Mouse (Mus musculus) liver (tissue): ENCODE measurements around the gene Fndc3b.

Experiments used
- DNase-seq: peaks from one replicate; pipeline ENCODE4 v3.0.0-alpha.2; 2020; ENCODE audit warnings: mixed read lengths

Gene Fndc3b

GRCm38 (mm10) chr3:27616421-27617236, 94.5 kb downstream of the Fndc3b start:
- DNase-seq: no peak

GRCm38 (mm10) chr3:27615479-27615878, 95.6 kb downstream of the Fndc3b start:
- DNase-seq: no peak

DNA sequence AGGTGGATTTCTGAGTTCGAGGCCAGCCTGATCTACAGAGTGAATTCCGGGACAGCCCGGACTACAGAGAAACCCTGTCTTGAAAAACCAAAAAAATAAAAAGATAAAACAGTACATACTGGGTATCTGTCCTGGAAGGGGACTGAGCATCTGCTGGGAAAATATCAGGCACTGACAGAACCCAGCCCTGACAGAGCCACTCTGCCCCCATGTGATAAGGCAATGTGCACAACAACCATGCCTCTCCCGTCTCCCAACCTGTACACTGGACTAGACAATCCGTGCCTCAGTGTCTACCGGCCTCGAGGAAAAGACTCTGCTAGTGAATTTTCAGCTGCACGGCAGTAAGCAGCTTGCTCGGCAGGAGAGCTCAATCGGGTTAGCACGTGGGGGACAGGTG, 97.3 kb downstream of the Fndc3b start:
- DNase-seq: no peak

- no peak for DNase-seq
Observed at GRCm38 (mm10) chr3:27613011-27613410, 98.1 kb downstream of the Fndc3b start.

DNA sequence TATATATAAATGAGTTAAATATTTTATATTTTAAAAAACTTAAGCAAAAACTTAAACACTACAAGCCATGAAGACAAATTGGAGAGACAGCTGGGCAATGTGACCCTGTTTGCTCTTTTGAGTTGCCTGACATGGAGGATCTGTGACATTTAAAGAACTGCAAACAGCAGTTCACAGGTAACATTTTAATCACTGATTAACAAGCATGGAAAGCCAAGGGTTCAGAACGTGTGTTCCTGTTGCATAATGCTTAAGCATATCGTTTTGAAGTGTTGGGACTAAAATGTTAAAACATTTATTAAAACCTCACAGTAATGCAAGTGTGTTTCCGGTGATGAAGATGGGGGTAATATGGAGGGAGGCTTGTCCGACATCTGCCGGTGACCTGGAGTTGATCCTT, 99.1 kb downstream of the Fndc3b start:
- DNase-seq: no peak

GRCm38 (mm10) chr3:27610547-27610946, 100.6 kb downstream of the Fndc3b start:
- no peak for DNase-seq

GRCm38 (mm10) chr3:27610089-27610488, 101.0 kb downstream of the Fndc3b start:
- no peak for DNase-seq

DNA sequence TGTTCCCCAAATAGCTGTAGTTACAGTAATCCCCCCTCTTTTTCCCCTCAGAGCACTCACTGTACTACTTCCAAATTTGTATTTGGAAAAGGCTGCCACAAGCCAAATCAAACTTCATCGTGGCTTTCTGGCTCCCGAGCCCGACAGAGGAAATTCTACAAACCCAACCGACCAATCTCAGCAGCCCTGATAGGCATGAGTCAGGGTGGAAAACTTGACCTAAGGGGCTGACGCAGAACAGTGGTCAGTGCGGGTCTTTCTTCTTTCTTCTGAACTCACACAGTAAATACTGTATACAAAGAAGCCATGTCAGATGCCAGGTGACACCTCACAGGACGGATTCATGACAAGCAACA, 103.3 kb downstream of the Fndc3b start:
- no peak for DNase-seq

GRCm38 (mm10) chr3:27607081-27607795, 103.9 kb downstream of the Fndc3b start:
- peak; percentile 34 for DNase-seq

DNA sequence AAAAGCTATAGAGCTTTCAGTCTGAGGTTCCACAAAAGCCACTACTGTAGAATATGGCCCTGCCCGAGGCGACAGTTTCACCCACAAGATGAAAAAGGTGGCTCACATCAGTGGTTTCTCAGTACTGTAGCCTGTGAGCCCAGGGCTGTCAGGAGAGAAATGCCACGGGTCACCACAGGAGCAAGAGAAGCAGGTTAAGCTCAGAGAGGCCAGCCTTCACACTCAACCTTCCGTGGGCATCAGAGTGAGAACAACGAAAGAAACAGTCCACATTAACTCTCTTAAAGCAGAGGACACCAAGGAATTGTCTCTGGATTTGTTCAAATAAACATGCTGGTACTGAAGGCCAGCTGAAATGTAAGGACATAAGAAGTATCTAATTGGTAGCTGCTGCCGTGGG, 104.5 kb downstream of the Fndc3b start:
- no peak for DNase-seq

- no peak for DNase-seq
Observed at GRCm38 (mm10) chr3:27605613-27606012, 105.5 kb downstream of the Fndc3b start.

GRCm38 (mm10) chr3:27605081-27605480, 106.0 kb downstream of the Fndc3b start:
- no peak for DNase-seq

- DNase-seq: no peak
Observed at GRCm38 (mm10) chr3:27604629-27605028, 106.5 kb downstream of the Fndc3b start.

- no peak for DNase-seq
Observed at GRCm38 (mm10) chr3:27603905-27604620, 107.0 kb downstream of the Fndc3b start.

DNA sequence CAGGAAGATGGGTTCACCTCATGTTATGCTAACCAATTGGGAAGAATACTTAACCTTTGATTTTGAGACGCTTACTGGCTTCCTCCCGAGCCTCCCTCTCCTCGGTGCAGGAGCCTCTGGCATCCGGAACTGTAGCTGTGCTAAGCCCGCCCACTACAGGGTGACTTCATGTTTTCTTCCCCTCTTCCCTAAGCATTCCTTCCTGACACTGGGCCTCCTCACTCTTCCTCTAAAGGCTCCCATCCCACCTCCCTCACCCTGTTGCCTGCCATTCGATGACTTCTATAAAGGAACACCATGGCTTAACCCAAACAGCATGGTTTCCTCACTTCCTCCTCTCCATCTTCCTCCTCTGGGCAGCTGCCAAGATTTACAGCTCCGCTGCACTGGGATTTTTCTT, 110.5 kb downstream of the Fndc3b start:
- no peak for DNase-seq

DNA sequence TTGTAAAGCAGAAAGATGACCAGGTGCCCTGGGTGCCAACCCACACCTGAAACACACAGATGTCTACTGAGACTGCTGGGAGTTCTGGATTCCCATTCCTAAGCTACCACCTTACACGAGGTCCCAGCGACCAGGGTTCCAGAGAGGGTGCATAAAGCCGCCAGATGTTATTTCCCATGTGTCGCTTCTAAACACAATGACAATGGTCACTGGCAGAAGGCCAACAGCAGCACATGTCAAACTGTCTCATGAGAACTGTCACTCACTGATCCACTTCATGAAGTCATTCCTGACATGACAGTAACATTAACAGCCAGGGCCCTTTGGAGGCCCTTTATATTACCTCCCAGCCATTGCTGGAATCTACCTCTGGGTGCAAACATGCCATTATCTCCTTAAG, 110.9 kb downstream of the Fndc3b start:
- no peak for DNase-seq

DNA sequence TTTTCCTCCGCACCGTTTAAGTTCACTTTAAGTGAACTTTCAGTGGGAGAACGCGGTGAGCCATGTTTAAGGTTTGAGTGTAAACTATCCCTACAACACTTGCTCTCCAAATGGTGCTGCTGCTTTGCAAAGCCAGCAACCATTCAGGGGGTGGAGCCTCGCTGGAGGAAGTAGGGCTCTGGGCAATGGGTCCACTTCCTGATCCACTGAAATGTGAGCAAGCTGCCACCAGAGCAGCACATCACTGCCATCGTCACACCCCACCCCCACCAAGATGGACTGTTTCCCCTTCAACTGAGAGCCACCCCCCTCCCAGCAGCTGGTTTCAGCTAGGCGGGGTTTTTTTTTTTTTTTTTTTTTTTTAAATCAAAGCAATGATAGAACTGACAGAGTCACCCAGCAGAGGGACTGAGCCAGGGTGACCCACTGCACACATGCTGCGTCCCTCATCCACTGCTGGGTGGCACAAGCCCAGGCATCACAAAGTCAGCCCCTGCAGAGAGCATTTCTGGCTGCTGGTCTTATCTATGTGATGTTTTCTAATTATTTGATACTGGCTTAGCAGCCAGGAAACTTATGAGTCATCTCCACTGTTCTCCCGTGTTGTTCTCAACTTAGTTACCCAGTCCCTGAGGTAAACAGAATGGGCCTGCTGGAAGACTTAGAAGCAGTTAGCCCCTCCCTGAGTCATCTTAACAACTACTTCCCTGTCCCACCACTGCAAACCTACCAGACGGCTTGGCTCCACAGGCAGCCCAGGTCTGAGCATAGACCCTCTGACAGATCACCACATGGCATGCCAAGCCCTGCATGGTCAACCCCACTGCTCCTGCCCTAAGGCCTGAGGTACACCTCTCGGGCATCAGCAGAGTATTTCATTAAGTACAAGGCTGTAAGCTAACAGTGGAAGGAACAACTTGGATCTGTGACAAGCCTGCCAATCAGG, 112.4 kb downstream of the Fndc3b start:
- no peak for DNase-seq

- no peak for DNase-seq
Observed at GRCm38 (mm10) chr3:27593485-27594138, 117.5 kb downstream of the Fndc3b start.

DNA sequence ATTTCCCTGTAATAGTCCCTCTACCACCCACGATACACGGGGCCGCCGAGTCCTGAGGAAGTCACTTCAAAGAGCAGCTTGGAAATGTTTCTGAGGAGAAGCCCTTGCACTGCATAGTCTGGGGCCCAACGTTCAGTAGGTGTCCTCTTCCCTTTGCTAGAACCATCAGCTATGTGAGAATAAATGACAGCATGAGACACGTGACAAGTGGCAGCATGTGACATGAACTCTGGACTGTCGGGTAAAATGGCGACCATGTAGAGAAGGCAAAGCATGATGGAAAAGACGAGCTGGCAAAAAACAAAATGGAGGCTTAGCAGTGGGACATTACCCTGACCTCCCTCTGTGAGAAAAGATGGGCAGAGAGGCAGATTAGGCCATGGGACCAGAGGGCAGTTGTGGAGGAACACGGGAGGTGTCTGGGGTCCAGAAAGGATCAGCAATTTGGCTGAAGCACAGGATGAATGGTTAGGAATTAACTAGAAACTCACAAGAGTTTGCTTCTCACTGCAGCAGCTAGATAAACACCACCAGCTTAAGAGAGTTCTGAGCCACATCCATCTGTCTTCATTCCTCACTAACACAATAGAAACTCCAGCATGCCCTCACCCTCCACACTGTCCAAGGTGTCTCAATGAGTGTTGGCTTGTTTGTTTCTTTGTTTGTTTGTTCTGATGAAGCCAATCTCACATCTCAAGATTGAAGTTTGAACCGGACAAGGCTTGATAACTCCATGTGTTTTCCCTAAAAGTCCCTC, 118.2 kb downstream of the Fndc3b start:
- DNase-seq: no peak

GRCm38 (mm10) chr3:27590823-27591222, 120.3 kb downstream of the Fndc3b start:
- DNase-seq: no peak

GRCm38 (mm10) chr3:27589305-27589704, 121.8 kb downstream of the Fndc3b start:
- DNase-seq: no peak
